Mouse (Mus musculus): ENCODE measurements around the gene Olfr370.

DNA sequence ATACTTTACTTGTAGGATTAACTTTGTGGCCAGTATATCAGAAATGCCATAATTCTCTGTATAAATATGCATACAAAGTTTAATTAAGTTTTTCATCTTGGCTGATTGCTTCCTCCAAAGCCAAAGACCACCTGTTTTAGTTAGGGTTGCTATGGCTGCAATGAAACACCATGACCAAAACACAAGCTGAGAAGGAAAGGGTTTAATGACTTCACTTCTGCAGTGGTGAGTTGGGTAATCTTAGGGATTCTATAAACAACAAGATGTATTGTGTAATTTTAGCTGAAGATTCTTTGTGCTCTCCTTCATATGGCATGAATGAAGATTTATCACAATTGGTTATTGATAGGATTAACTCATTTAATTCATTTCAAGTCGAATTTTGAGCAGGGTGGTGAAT, 14.3 kb upstream of the Olfr370 start:
- no peak for TF ChIP-seq CTCF (IDR thresholded peaks at IDR 0.05; ENCODE audit: control insufficient read depth, insufficient read depth, low read length)
- no peak for TF ChIP-seq POLR2A (IDR thresholded peaks at IDR 0.05; ENCODE audit: borderline replicate concordance, control insufficient read depth, low read depth, low read length)

Measured in bone marrow, adult 2 months (tissue).